Mouse (Mus musculus): ENCODE results near the gene Wdr49.

- no peak for TF ChIP-seq CTCF (IDR thresholded peaks at IDR 0.05; ENCODE audit: borderline replicate concordance, extremely low read depth, insufficient read depth, insufficient read length)
- no peak for TF ChIP-seq POLR2A (IDR thresholded peaks at IDR 0.05; ENCODE audit: borderline replicate concordance, extremely low read depth, insufficient read depth, insufficient read length, poor library complexity, severe bottlenecking)
These were observed 173.1 kb downstream of the Wdr49 start for GRCm38 (mm10) chr3:75308861-75309260.
